Mouse (Mus musculus) small intestine, adult 2 months (tissue): ENCODE measurements around the gene Dab2ip. TPM values are rescaled to one million over a fixed set of nuclear protein-coding genes. Genes with fewer than 3 reads are reported as not detected.

Experiments used
- H3K27ac ChIP-seq: fragments of 200-500 bp; 2 replicates; pipeline ENCODE4 v1.5.1; 2012; ENCODE audit warnings: low read depth, low read length, control low read depth, inconsistent platforms; ENCODE audit not compliant: insufficient read depth
- H3K27me3 ChIP-seq: fragments of 200-500 bp; 2 replicates; pipeline ENCODE4 v1.6.1; 2012; ENCODE audit warnings: mild to moderate bottlenecking, moderate library complexity, low read length, inconsistent platforms; ENCODE audit not compliant: control insufficient read depth, insufficient read depth
- H3K36me3 ChIP-seq: fragments of 200-500 bp; 2 replicates; pipeline ENCODE4 v1.6.1; 2012; ENCODE audit warnings: mild to moderate bottlenecking, low read length, control low read depth, inconsistent platforms; ENCODE audit not compliant: control insufficient read depth, insufficient read depth
- H3K4me1 ChIP-seq: fragments of 200-500 bp; 2 replicates; pipeline ENCODE4 v1.6.1; 2012; ENCODE audit warnings: low read length, inconsistent platforms, mixed read lengths; ENCODE audit not compliant: control insufficient read depth, insufficient read depth, insufficient read length
- H3K4me3 ChIP-seq: fragments of 200-500 bp; 2 replicates; pipeline ENCODE4 v1.5.1; 2012; ENCODE audit warnings: low read depth, mild to moderate bottlenecking, control low read depth, inconsistent platforms, low read length, moderate library complexity
- CTCF ChIP-seq: fragments of 200-500 bp; IDR thresholded peaks from 2 replicates; pipeline ENCODE4 v1.5.1; 2012; ENCODE audit warnings: low read depth, mild to moderate bottlenecking, control low read depth, inconsistent platforms, low read length, moderate library complexity, mixed read lengths; ENCODE audit not compliant: insufficient replicate concordance, insufficient read length; ENCODE audit errors: extremely low read depth
- POLR2A ChIP-seq: fragments of 200-500 bp; IDR thresholded peaks from 2 replicates; pipeline ENCODE4 v1.6.1; 2012; ENCODE audit warnings: low read depth, mild to moderate bottlenecking, control low read depth, inconsistent platforms, low read length, moderate library complexity
- WGBS: fragments of 180-500 bp; shearing (Covaris S2); methylation state at CpG from one replicate; pipeline ENCODE4 v1.1.7; 2018; 5-methylcytosine and 5-hydroxymethylcytosine counted together
- polyA plus RNA-seq: library from polyadenylated mRNA; depleted of rRNA; stranded (reverse); fragments of >200 nt; gene quantifications from 2 replicates; pipeline ENCODE4 v1.2.3, GENCODE M21; 2012

The Dab2ip gene
- polyA plus RNA-seq, 1 experiment, result 140 TPM

DNA sequence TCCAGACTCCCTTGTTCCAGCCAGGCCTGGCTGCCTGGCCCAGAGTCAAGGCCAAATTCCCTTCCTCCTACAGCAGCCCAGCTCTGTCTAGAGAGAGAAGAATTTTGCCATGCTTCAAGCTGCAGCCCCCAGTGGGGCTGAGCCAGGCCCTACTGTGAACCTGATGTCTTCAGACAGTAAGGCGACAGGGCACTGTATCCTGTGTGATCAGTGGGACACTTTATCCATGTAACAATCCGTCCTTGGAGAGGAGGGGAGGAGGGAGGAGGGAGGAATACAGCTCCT lies 1.4 kb downstream of the Dab2ip start:
- 64% methylated on average over 2 of the region's 2 CpGs for WGBS
- Histone ChIP-seq H3K4me3 (no peak overlapping the region), H3K4me1 (no peaks in the 10 kb centered on the region), H3K36me3 (no peaks in the 10 kb centered on the region), H3K27ac (no peak overlapping the region), H3K27me3 (no peaks in the 10 kb centered on the region)
- TF ChIP-seq CTCF (no peak), POLR2A (no peak)

DNA sequence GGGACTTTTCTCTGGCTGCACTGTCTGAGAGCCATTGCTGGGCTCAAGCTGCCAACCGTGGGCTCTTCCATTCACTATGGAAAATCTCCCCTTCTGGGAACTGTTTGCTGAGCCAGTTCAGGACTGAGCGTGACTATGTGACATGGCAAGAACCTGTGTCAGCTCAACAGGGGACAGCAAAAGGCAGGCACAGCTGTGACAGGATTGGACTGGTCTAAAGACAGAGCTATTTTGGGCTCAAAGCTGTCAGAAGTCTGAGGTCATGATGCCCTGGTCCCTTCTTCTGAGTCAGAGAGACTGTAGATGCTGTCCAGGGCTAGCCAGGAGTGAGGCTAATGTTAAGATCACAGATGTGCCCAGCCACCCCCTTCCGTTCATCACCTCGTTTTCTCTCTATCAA lies 5.7 kb downstream of the Dab2ip start:
- H3K4me1 ChIP-seq, result no peaks in the 10 kb centered on the region
- H3K27me3 ChIP-seq, result no peaks in the 10 kb centered on the region
- no peak overlapping the region for H3K4me3 ChIP-seq
- TF ChIP-seq CTCF (no peak), POLR2A (no peak)
- WGBS, result 93% methylated on average over 4 of the region's 4 CpGs
- no peak overlapping the region for H3K27ac ChIP-seq
- no peaks in the 10 kb centered on the region for H3K36me3 ChIP-seq

DNA sequence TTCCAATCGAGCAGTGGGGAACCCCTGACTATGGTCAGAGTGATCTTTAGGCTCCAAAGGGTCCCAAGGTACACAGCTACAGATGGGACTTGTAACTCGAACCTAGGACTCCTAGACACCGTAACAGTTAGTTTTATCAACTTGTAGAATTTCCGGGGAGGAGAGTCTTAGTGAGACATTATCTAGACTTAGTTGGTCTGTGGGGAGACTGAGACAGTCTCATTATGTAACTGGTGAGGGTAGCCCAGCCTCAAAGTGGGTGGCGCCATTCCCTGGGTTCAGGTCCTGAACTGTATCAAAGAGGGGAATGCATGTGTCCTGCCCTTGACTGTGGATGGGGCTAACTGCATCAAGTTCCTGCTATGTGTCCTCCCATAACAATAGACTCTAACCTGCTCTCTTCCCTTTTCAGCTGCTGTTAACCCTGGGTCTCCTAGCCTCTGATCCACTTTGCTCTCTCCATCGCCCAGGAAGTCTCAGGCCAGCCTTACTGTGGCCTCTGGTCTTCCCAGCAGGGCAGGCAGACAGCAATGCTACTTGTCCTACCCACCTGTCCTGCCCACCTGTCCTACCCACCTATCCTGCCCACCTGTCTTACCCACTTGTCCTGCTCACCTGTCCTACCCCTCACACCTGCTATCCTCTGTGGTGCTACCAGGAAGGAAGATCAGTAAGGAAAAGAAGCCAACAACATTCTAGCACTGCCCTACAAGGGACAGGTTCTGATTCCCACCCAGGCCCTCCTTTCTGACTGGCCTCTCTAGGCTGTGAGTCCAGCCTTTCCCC lies 7.2 kb downstream of the Dab2ip start:
- WGBS, result 89% methylated on average over 6 of the region's 6 CpGs
- H3K27ac ChIP-seq, result no peak overlapping the region
- TF ChIP-seq POLR2A (no peak), CTCF (no peak)
- H3K4me3 ChIP-seq, result no peak overlapping the region
- H3K36me3 ChIP-seq, result no peaks in the 10 kb centered on the region
- no peaks in the 10 kb centered on the region for H3K4me1 ChIP-seq
- no peaks in the 10 kb centered on the region for H3K27me3 ChIP-seq

DNA sequence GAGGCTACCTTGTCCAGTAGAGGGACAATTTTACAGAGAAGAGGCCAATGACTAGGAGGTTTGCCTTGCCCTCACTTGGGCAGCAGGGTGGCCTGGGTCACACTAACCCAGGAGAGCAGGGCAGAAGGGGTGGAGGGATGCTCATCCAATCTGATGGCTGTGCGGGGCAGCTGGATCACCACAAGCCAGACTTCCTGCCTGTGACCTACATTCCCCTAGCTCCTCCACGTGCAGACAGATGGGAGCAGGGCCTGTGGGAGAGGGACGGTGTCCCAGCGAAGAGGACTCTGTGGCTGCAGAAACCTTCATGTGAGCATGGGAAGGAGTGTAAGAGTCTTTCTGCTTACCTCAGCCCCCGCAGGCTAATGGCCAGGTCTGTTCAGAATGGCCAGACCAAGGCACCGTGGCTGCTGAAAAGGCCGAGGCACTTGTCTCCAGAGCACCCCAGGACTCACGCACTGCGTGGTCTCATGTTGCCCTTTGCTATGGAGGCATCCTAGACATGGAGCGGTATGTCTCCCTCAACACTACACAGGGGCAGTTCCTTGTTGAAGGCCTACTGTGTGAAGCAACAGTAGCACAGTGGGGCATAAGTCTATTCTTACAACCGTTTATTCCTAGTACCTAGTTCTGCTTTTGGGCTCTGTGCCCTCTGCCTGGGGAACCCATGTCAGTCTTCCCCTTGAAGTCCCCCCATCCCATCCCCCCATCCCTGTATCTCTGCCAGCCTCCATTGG lies 9.1 kb downstream of the Dab2ip start:
- Histone ChIP-seq H3K4me3 (no peak overlapping the region), H3K27ac (no peak overlapping the region), H3K4me1 (no peaks in the 10 kb centered on the region), H3K36me3 (no peaks in the 10 kb centered on the region), H3K27me3 (no peaks in the 10 kb centered on the region)
- 86% methylated on average over 11 of the region's 11 CpGs for WGBS
- TF ChIP-seq POLR2A (no peak), CTCF (no peak)

GRCm38 (mm10) chr2:35567694-35568149 lies 9.7 kb downstream of the Dab2ip start:
- H3K27me3 ChIP-seq, result no peaks in the 10 kb centered on the region
- no peak overlapping the region for H3K4me3 ChIP-seq
- WGBS, result 70% methylated on average over 4 of the region's 4 CpGs
- TF ChIP-seq POLR2A (no peak), CTCF (no peak)
- H3K27ac ChIP-seq, result no peak overlapping the region
- no peaks in the 10 kb centered on the region for H3K36me3 ChIP-seq
- no peaks in the 10 kb centered on the region for H3K4me1 ChIP-seq

- H3K4me3 ChIP-seq, result no peak overlapping the region
- H3K36me3 ChIP-seq, result no peaks in the 10 kb centered on the region
- WGBS, result 71% methylated on average over 4 of the region's 4 CpGs
- TF ChIP-seq POLR2A (no peak), CTCF (no peak)
- H3K27me3 ChIP-seq, result no peaks in the 10 kb centered on the region
- H3K4me1 ChIP-seq, result no peaks in the 10 kb centered on the region
- H3K27ac ChIP-seq, result no peak overlapping the region
Measured at GRCm38 (mm10) chr2:35570743-35571142, 12.7 kb downstream of the Dab2ip start.

- Histone ChIP-seq H3K27ac (no peak overlapping the region), H3K36me3 (no peaks in the 10 kb centered on the region), H3K4me3 (no peak overlapping the region), H3K4me1 (no peaks in the 10 kb centered on the region), H3K27me3 (no peaks in the 10 kb centered on the region; the same call in 1 of the 2 replicates)
- WGBS, result 16% methylated on average over 1 of the region's 1 CpGs
- TF ChIP-seq POLR2A (no peak), CTCF (no peak)
Measured at GRCm38 (mm10) chr2:35574643-35575042, 16.6 kb downstream of the Dab2ip start.
